Mouse (Mus musculus): Measurements from ENCODE around the gene Zfp808. TPM values are rescaled to one million over a fixed set of nuclear protein-coding genes. Genes with fewer than 3 reads are reported as not detected.

Zfp808 gene
- 0.73 TPM in 1 of 2 replicates, not detected in the other for polyA plus RNA-seq (2012; ENCODE audit: low replicate concordance)

GRCm38 (mm10) chr13:62129432-62130171, at the start of gene Zfp808:
Gene Zfp808, plus strand, starts transcription at chr13:62129886.

